Mouse (Mus musculus) thymus, adult 2 months (tissue): ENCODE measurements around the gene Iqgap2. TPM values are rescaled to one million over a fixed set of nuclear protein-coding genes. Genes with fewer than 3 reads are reported as not detected.

ENCODE experiments used
- DNase-seq: peaks from one replicate; pipeline ENCODE4 v3.0.0; 2021
- H3K27ac ChIP-seq: fragments of 200-500 bp; 2 replicates; pipeline ENCODE4 v1.5.1; 2012; ENCODE audit warnings: low read length, control low read depth; ENCODE audit not compliant: control insufficient read depth, insufficient read depth
- H3K27me3 ChIP-seq: fragments of 200-500 bp; 2 replicates; pipeline ENCODE4 v1.6.1; 2012; ENCODE audit warnings: mild to moderate bottlenecking, low read length, moderate library complexity, mixed read lengths; ENCODE audit not compliant: control insufficient read depth, insufficient read depth
- H3K36me3 ChIP-seq: fragments of 200-500 bp; 2 replicates; pipeline ENCODE4 v1.6.1; 2012; ENCODE audit warnings: mild to moderate bottlenecking, low read length, moderate library complexity; ENCODE audit not compliant: control insufficient read depth, insufficient read depth
- H3K4me1 ChIP-seq: fragments of 200-500 bp; replicated peaks from 2 replicates; pipeline ENCODE4 v1.6.1; 2012; ENCODE audit warnings: low read length; ENCODE audit not compliant: control insufficient read depth, insufficient read depth
- H3K4me3 ChIP-seq: fragments of 200-500 bp; 2 replicates; pipeline ENCODE4 v1.5.1; 2012; ENCODE audit warnings: mild to moderate bottlenecking, low read length, control low read depth, moderate library complexity; ENCODE audit not compliant: control insufficient read depth, insufficient read depth
- CTCF ChIP-seq: fragments of 200-500 bp; IDR thresholded peaks from 2 replicates; pipeline ENCODE4 v1.5.1; 2012; ENCODE audit warnings: mild to moderate bottlenecking, control low read depth, low read length, moderate library complexity, borderline replicate concordance; ENCODE audit not compliant: control insufficient read depth, poor library complexity, insufficient read depth; ENCODE audit errors: extremely low read depth
- POLR2A ChIP-seq: fragments of 200-500 bp; IDR thresholded peaks from 2 replicates; pipeline ENCODE4 v1.6.1; 2012; ENCODE audit warnings: mild to moderate bottlenecking, low read length, control low read depth, moderate library complexity; ENCODE audit not compliant: control insufficient read depth, poor library complexity, insufficient read depth; ENCODE audit errors: extremely low read depth
- WGBS: fragments of 180-500 bp; shearing (Covaris S2); methylation state at CpG from one replicate; pipeline ENCODE4 v1.1.7; 2018; 5-methylcytosine and 5-hydroxymethylcytosine counted together
- polyA plus RNA-seq: library from polyadenylated mRNA; depleted of rRNA; stranded (reverse); fragments of >200 nt; gene quantifications from 2 replicates; pipeline ENCODE4 v1.2.3, GENCODE M21; 2012

Iqgap2 gene
- polyA plus RNA-seq, 1 experiment: 4.4 TPM

DNA sequence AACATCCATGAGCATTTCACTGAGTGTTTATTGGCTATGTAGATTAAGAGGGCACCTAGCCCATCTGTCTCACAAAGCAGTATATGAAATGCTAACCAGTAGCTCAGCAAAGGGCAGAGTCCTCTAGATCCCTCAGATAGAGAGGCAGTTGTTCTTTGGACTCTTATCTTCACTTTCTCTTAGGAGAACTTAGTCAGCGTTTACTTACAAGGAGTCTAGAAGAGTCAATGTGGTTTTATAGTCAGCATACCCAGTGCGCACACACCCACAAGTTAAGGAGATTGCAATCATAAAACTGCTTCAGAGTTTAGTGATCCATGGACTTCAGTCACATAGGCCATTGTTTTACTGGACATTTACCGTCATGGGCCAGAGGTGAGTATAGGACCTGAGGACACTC, 54.8 kb downstream of the Iqgap2 start:
- no peak for TF ChIP-seq POLR2A
- Histone ChIP-seq H3K4me3 (no peak overlapping the region), H3K36me3 (no peaks in the 10 kb centered on the region), H3K4me1 (peaks cover 3% of the 10 kb centered on the region), H3K27ac (no peak overlapping the region), H3K27me3 (no peaks in the 10 kb centered on the region)
- 79% methylated on average over 3 of the region's 3 CpGs for WGBS
- no peak for DNase-seq

DNA sequence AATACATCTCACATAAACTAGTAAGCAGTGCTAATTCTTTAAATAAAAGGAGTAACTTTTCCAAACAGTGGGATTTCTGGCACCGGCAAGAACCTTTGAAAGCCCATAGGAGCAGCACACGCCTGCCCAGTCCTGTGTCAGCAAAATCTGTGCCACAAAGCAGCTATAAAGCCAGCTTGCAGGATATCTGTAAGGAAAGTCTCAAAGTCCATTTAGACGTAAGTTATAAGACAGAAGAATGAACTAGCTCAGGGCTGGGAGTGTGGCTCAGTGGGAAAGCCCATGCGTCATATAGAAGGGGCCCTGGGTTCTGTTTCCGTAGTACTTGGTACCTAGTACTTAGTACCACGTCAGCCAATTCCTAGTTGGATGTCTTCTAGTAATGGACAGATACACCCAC, 58.2 kb downstream of the Iqgap2 start:
- WGBS: 99% methylated on average over 6 of the region's 6 CpGs
- H3K27me3 ChIP-seq: no peaks in the 10 kb centered on the region
- H3K4me3 ChIP-seq: no peak overlapping the region
- TF ChIP-seq POLR2A (no peak), CTCF (no peak)
- H3K4me1 ChIP-seq: no peaks in the 10 kb centered on the region
- DNase-seq: no peak
- no peaks in the 10 kb centered on the region for H3K36me3 ChIP-seq
- no peak overlapping the region for H3K27ac ChIP-seq

DNA sequence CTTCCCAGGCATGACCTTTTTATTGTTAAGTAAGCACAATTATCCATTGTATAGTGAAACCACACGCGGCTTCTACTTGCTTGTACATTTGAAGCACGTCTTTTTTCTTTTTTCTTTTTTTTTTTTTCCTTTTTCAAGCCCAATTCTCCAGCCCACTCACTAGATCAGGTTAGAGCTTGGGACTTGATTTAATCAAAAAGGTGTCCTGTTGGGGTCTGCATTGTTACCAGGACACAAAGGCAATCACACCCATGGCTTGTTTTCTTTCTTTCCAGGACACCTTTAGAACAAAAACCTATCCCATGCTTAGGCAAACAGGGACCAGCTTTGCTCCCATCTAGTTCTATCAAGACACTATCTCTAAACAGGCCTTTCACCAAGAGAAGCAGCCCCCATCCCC, 59.0 kb downstream of the Iqgap2 start:
- no peaks in the 10 kb centered on the region for H3K27me3 ChIP-seq
- H3K4me3 ChIP-seq: no peak overlapping the region
- H3K36me3 ChIP-seq: no peaks in the 10 kb centered on the region
- WGBS: 90% methylated on average over 3 of the region's 3 CpGs
- no peak for DNase-seq
- TF ChIP-seq CTCF: no peak
- no peak for TF ChIP-seq POLR2A
- no peaks in the 10 kb centered on the region for H3K4me1 ChIP-seq
- H3K27ac ChIP-seq: no peak overlapping the region

DNA sequence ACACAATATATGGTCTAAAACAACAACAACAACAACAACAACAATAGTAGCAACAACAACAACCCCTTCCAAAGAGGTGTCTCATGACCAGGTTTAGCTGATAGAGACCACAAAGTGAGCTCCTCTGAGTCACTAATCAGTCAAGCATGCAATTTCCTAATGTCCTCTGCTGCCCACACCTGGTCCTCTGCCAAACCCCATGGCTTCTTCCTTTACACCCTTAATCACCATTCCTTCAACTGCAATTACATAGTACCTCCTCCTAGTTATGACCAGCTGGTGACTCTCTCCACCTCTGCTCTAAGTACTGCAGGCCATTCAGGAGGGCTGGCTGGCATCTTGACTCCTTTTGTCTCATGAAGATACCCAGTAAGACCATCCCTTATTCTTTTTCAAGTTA, 60.0 kb downstream of the Iqgap2 start:
- Histone ChIP-seq H3K27me3 (no peaks in the 10 kb centered on the region), H3K27ac (no peak overlapping the region), H3K4me1 (no peaks in the 10 kb centered on the region), H3K4me3 (no peak overlapping the region), H3K36me3 (no peaks in the 10 kb centered on the region)
- no peak for TF ChIP-seq POLR2A
- no peak for TF ChIP-seq CTCF
- DNase-seq: no peak

DNA sequence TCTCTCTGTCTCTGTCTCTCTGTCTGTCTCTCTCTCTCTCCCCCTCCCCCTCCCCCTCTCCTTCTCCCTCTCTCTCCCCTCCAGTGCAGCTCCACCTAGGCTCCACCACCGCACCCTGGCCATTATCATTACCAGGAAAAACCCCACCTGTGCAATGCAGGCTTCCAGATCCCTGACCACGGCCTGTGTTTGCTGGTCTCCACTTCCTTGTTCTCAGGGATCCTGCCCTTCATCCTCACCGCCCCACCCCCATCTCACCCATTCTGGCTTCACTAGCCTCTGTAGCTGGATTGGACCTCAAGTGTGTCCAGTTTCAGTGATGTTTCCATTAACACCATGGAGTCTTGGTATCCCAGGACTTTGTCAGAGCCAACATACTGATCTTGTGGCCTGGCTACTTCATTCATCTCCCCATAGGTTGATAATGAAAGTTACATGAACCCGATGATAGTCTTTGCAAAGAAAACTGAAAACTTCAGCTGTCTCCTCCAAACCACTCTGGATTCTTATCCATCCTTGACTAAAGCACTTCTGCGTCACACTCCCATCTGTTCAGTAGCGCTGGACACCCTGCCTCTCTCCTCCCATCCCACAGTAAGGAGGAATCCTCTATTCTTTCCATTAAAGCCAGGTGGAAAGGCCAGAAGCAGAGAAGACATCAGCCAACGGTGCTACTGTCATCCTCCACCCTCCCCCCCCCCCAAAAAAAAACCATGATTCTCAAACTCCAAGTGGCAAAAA, 62.1 kb downstream of the Iqgap2 start:
- WGBS: 84% methylated on average over 7 of the region's 7 CpGs
- Histone ChIP-seq H3K27ac (no peak overlapping the region), H3K4me1 (no peaks in the 10 kb centered on the region), H3K36me3 (no peaks in the 10 kb centered on the region), H3K27me3 (no peaks in the 10 kb centered on the region), H3K4me3 (no peak overlapping the region)
- DNase-seq: no peak
- TF ChIP-seq CTCF (no peak), POLR2A (no peak)

DNA sequence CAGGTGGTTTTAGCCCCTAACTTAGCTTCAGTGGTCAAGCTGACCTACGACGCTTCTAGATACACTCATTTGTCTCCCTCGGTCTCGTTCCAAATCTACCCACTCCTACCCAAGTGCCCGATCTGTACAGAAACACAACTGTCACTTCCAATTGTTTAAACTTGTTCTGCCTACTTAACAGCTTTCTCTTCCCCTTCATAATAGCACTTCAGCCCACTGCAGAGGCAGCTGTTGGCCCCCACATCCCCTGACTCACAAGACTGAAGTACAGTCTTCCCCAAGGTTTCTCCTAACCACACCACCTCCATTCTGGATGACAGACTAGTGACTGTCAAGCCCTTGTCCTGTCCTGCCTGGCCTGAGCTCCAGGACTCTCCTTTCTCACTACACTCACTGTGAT, 63.1 kb downstream of the Iqgap2 start:
- WGBS: 96% methylated on average over 5 of the region's 5 CpGs
- Histone ChIP-seq H3K27ac (no peak overlapping the region), H3K27me3 (no peaks in the 10 kb centered on the region), H3K36me3 (no peaks in the 10 kb centered on the region), H3K4me3 (no peak overlapping the region), H3K4me1 (no peaks in the 10 kb centered on the region)
- TF ChIP-seq CTCF: no peak
- no peak for TF ChIP-seq POLR2A
- DNase-seq: no peak

DNA sequence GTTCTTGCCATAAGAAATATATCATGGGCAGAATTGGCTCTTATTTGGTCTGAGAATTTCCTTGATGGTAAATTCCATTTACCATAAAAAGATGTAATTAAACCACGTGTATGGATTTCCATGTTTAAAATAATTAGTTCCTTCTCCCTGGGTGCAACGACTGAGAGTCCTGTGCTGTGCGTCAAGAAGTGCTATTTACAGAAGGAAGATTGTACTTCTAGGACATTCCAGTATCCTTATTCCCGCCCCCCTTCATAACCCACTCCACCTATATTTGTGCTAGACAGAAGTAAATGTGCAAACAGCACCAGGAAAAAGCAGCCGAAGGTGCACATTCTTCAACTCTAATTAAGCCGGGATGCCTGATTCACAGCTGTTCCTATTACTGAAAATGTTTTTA, 65.5 kb downstream of the Iqgap2 start:
- Histone ChIP-seq H3K27ac (no peak overlapping the region), H3K36me3 (no peaks in the 10 kb centered on the region), H3K4me1 (no peaks in the 10 kb centered on the region), H3K27me3 (no peaks in the 10 kb centered on the region), H3K4me3 (no peak overlapping the region)
- DNase-seq: no peak
- no peak for TF ChIP-seq CTCF
- no peak for TF ChIP-seq POLR2A
- WGBS: 95% methylated on average over 6 of the region's 6 CpGs
